Mouse (Mus musculus) urinary bladder, postnatal 14 days (tissue): ENCODE measurements around the gene Ankrd13d.
"Not testable (repeated sequence)": the region's sequence is repeated elsewhere in the genome, so short reads cannot be mapped to it uniquely, and the experiment has no call there.

ENCODE experiments used
- DNase-seq: peaks from one replicate; pipeline ENCODE4 v3.0.0; 2021; ENCODE audit warnings: low spot score

Ankrd13d gene

GRCm38 (mm10) chr19:4261038-4261698 lies 21.8 kb downstream of the Ankrd13d start:
- peak; percentile 61 for DNase-seq

- DNase-seq, result no peak
Observed at GRCm38 (mm10) chr19:4257897-4258252, 25.1 kb downstream of the Ankrd13d start.

- DNase-seq, result peak; percentile 94
Observed at GRCm38 (mm10) chr19:4257216-4257896, 25.6 kb downstream of the Ankrd13d start.

- no peak for DNase-seq
Observed at GRCm38 (mm10) chr19:4255583-4256162, 27.3 kb downstream of the Ankrd13d start.

GRCm38 (mm10) chr19:4254230-4254629 lies 28.7 kb downstream of the Ankrd13d start:
- DNase-seq, result no peak

GRCm38 (mm10) chr19:4248683-4249082 lies 34.3 kb downstream of the Ankrd13d start:
- DNase-seq, result not testable (repeated sequence)

- no peak for DNase-seq
Observed at GRCm38 (mm10) chr19:4247010-4247409, 35.9 kb downstream of the Ankrd13d start.

GRCm38 (mm10) chr19:4244775-4245174 lies 38.2 kb downstream of the Ankrd13d start:
- no peak for DNase-seq

- DNase-seq, result no peak
Observed at GRCm38 (mm10) chr19:4242416-4242815, 40.5 kb downstream of the Ankrd13d start.

GRCm38 (mm10) chr19:4240247-4240668 lies 42.7 kb downstream of the Ankrd13d start:
- DNase-seq, result no peak

GRCm38 (mm10) chr19:4234548-4234947 lies 48.4 kb downstream of the Ankrd13d start:
- no peak for DNase-seq

- DNase-seq, result no peak
Observed at GRCm38 (mm10) chr19:4232651-4233050, 50.3 kb downstream of the Ankrd13d start.

GRCm38 (mm10) chr19:4232186-4232572 lies 50.8 kb downstream of the Ankrd13d start:
- DNase-seq, result no peak

GRCm38 (mm10) chr19:4231253-4232185 lies 51.4 kb downstream of the Ankrd13d start, which contains the start of gene Pold4:
TSS of gene Pold4 (plus strand) at chr19:4231899.
- DNase-seq, result peak; percentile 98

GRCm38 (mm10) chr19:4230415-4230814 lies 52.5 kb downstream of the Ankrd13d start:
- no peak for DNase-seq

GRCm38 (mm10) chr19:4229451-4230076 lies 53.4 kb downstream of the Ankrd13d start:
- no peak for DNase-seq

GRCm38 (mm10) chr19:4228891-4229290 lies 54.0 kb downstream of the Ankrd13d start:
- no peak for DNase-seq

GRCm38 (mm10) chr19:4227894-4228678 lies 54.9 kb downstream of the Ankrd13d start:
- peak; percentile 72 for DNase-seq

- no peak for DNase-seq
Observed at GRCm38 (mm10) chr19:4227446-4227845, 55.5 kb downstream of the Ankrd13d start.

GRCm38 (mm10) chr19:4226779-4227178 lies 56.2 kb downstream of the Ankrd13d start:
- no peak for DNase-seq

GRCm38 (mm10) chr19:4222165-4222564 lies 60.8 kb downstream of the Ankrd13d start:
- DNase-seq, result no peak
